Mouse (Mus musculus) heart, postnatal 25 days (tissue): ENCODE results near the gene Kdm3a. TPM values are rescaled to one million over a fixed set of nuclear protein-coding genes. Genes with fewer than 3 reads are reported as not detected.
A peak's percentile ranks its signal among the peaks of the same experiment; 100 is the strongest.

Experiments used
- DNase-seq: peaks from one replicate; pipeline ENCODE4 v3.0.0; 2022; ENCODE audit warnings: low spot score
- intact Hi-C: fragments of 180-260 bp; cut with DNase I; formaldehyde crosslinking; loops from one replicate; pipeline ENCODE4 v1.15.1; 2025
- total RNA-seq, 2 experiments: library from RNA; stranded (reverse); gene quantifications; 2 replicates each; pipeline ENCODE4 v1.2.3; 2021

Gene Kdm3a
- total RNA-seq, 2 experiments from 2014 or later = 16.4 to 20.9 TPM

DNA sequence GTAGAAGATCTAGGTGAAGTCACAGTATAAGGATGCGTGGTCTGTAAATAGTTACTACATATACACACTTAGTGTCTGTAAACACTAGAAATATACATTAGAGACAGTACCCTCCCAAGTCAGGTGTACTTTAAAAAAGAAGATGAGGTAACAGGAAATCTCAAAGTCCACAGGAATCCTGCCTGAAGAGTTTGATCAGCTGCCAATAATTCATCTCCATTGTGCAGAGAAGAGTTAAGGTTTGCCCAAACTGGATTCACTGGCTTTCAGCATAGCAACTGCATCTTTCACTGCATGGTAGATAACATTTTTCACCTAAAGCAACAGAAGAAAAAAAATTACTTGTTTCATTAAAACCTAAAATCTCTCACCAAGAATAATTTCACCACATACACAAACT is 43.4 kb downstream of the Kdm3a start:
- no peak for DNase-seq
- intact Hi-C loops = no loop called here

DNA sequence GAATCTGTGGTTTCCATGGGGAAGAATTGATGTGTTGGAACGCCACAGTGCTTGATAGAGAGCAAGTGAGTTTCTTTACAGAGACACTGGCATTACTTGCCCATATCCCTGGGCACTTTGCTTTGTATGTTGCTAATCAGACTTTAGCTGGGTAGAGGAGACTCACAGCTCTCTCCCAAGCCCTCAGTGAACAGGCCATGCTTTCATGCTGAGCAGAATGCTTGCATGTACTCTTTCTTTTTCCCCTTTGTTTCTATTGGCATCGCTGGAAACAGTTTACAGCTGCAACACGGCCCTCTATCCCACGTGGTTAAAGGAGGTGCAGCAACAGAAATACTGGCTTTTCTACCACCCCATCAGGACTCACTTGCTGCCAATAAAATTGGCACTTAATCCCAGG is 49.6 kb downstream of the Kdm3a start:
- intact Hi-C loops = no loop called here
- DNase-seq = no peak

DNA sequence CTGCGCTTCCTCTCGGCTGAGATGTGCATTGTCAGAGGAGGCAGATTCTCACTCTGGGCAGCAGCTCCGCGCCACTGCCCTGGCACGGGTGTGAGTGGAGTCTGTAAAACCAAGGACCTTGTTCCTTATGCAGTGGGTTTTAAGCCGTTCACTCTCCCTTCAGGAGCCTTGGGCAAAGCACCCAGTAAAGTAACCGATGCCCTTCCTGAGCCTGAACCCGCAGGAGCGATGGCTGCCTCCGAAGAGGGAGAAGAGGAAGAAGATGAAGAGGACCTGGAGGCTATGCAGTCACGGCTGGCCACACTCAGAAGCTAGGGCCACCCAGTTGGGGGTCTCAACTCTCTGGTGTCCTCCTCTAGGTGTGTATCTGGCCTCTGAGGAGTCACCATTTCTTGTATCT is 53.3 kb downstream of the Kdm3a start:
- DNase-seq = no peak
- intact Hi-C loops = no loop called here

DNA sequence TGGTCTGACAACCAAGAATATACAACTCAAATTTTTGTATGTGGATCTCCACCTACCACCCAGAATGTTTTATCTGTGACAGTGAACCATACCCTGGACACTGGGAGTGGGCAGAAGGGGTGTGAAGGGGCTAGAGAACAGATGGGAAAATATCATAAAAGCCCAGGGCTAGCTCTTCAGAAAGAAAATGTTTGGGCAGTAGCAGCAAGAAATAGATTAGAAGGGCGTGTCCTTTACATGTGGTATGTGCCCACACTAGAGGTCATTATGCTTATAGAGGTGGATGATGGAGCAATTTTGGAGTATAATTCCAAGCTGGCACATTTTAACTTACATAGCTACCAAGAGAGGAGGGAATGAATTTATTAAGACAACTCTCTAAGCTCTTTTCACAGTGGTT is 57.4 kb downstream of the Kdm3a start:
- intact Hi-C loops = no loop called here
- DNase-seq = no peak

DNA sequence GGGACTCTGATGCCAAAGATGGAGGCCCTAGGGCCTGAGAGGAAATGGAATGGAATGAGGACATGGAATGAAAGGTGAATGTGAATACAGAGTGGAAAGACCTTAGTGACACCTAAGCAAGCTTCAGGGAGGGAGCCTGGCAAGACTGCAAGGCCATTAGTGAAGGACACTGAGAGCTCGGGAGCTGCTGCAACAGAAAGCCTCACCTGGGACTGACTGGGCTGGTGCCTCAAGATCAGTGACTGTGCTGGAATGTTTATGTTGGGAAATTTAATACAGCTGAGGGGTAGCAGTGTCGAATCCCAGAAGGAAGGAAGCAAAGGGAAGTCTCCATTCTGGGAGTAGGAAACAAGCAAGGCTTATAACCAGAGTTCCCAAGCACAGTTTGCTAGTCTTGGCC is 63.8 kb downstream of the Kdm3a start:
- intact Hi-C loops = no loop called here
- no peak for DNase-seq

DNA sequence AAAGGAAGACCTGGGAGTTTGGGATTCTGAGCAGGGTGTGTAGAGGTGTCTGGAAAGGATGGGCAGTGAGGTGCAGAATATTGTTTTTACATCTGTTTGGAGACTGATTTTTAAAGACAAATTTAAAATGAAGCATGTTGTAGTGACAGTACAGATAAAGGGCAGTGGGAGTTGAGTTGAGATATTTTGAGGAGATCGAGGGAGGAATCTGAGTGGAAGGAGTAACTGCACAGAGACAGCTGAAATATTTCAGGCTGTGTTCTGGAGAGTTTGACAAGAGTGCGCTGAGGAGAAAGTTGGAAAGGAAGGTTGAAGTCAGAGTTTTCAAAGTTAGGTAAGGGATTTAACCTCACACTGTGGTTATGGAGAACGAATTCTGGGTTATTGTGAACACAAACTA is 64.2 kb downstream of the Kdm3a start:
- intact Hi-C loops = no loop called here
- no peak for DNase-seq

DNA sequence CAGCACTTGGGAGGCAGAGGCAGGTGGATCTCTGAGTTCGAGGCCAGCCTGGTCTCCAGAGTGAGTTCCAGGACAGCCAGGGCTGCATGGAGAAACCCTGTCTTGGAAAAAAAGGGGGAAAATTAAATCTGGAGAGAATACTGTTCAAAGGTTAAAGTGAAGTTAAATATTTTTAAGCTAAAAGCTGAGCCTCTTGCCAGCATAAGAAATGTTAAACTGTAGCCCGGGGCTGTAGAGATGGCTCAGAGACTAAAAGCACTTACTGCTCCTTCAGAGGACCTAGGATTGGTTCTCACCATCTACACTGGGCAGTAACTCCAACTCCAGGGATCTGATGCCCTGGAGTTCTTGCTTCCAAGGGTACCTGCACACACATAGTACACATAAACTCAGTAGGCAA is 76.0 kb downstream of the Kdm3a start:
- intact Hi-C loops = no loop called here
- no peak for DNase-seq

DNA sequence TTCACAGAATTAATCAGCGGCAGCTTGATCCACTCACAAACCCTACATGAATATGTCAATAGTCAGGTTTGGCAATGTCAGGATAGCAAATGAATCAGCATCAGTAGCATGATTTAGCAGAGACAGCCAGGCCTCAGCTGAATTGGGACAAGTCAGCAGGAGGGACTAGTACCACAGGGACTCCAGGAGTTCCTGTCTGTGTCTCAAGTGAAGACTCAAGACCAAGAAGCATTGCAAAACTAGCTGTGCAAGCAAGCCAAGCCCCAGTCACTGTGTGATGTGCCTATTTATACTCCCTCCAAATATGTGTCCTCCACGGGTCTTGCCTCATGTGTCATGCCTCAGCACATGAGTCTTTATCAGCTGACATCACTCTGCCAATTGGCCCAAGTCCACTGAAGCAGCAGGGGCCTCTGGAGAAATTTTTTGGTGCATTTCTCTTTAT is 77.3 kb downstream of the Kdm3a start:
- DNase-seq = peak; percentile 41
- intact Hi-C loops = no loop called here

DNA sequence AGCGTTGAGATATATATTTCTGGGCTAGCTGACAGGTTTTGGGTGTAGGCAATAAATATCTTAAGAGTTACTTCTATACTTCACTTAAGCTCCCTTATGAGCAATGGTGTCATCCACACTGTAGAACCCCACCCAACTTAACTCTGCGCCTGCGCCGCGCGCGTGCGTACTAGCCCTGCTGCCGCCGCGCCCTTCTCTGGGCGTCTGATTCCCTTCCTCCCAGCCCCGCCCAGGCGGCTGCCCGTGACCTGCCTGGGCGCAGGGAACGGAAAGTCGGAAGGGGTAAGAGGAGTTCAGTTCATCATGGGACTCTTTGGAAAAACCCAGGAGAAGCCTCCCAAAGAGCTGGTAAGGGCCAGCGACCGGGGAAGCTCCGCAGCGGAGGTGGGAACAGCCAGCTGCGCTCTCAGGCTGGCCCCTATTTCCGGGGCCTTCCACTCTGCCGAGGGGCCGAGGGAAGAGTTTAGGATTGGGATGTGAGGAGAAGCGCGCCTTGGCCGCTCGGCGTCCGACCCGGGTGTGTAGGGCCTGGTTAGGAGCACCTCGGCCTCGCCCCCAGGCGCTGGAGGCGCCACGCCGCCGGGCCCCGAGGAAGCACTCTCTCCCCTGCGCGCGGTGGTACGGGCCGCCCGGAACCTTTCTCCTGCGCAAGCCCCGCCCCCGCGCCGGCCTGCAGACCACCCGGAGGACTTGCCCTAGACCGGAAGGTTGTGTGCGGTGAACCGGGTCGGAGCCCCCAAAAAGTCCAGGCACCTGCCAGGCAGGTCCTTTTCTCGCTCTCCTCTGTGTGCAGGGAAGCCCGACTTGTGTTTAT is 88.9 kb downstream of the Kdm3a start, which contains the start of gene Chmp3:
TSS of gene Chmp3 (plus strand) at position 112 of the 814 bp plus-strand sequence.
- intact Hi-C loops = loop anchor here (2.0 kb wide), 2 partner anchors 49 to 103 kb away; partner anchors contain the start of gene Rmnd5a
- peak; percentile 94 for DNase-seq

Other genes starting within 250 kb of the Kdm3a start
- gene Rmnd5a, start 192.4 kb downstream of the Kdm3a start, total RNA-seq = 10 to 100 TPM; 65.8 to 72.8 TPM
- gene Rnf103, start 139.1 kb downstream of the Kdm3a start, total RNA-seq = 10 to 100 TPM; 21.7 to 26.1 TPM
- gene Chmp3, start 89.2 kb downstream of the Kdm3a start, total RNA-seq = 10 to 100 TPM; 47.2 to 51.2 TPM
- gene Reep1, start 74.6 kb upstream of the Kdm3a start, total RNA-seq = 10 to 100 TPM; 15.0 to 16.6 TPM
- gene Mrpl35, start 194.0 kb upstream of the Kdm3a start, total RNA-seq = 10 to 100 TPM; 54.6 to 58.2 TPM
- 100 to 1,000 TPM; 613 to 617 TPM for gene Immt, start 198.3 kb upstream of the Kdm3a start, total RNA-seq